Mouse (Mus musculus): Measurements from ENCODE around the gene Cir1. TPM values are rescaled to one million over a fixed set of nuclear protein-coding genes. Genes with fewer than 3 reads are reported as not detected.
A peak's percentile ranks its signal among the peaks of the same experiment; 100 is the strongest.

Gene Cir1
- polyA plus RNA-seq, 1 experiment from 2014 or later, result 23.4 TPM

- under 1% methylated on average over 48 of the region's 55 CpGs for WGBS
- Histone ChIP-seq H3K27ac (ENCODE audit: low read depth, low read length) (peak overlapping the region; percentile 87), H3K9me3 (replicated peaks; ENCODE audit: control insufficient read depth, low read length) (no peaks in the 10 kb centered on the region), H3K36me3 (ENCODE audit: control insufficient read depth, insufficient read depth, low read length) (peaks cover 13% of the 10 kb centered on the region; the same call in 1 of the 2 replicates), H3K4me2 (ENCODE audit: low read length) (peak overlapping the region; percentile 56), H3K27me3 (replicated peaks; ENCODE audit: control insufficient read depth, insufficient read depth, low read length) (peaks cover 52% of the 10 kb centered on the region), H3K9ac (ENCODE audit: low read length) (peak overlapping the region; percentile 77), H3K4me1 (ENCODE audit: control insufficient read depth, insufficient read depth, low read length) (peaks cover 10% of the 10 kb centered on the region), H3K4me3 (ENCODE audit: low read depth, low read length) (peak overlapping the region; percentile 51)
- DNase-seq (ENCODE audit: low spot score), result peak; percentile 38
- no peak for ATAC-seq
Observed at GRCm38 (mm10) chr2:73272351-73273248, 39.9 kb downstream of the Cir1 start.

GRCm38 (mm10) chr2:73271459-73272161 lies 40.9 kb downstream of the Cir1 start, which contains the start of gene Sp9:
Gene Sp9 (plus strand): TSS chr2:73271925.
- H3K4me2 ChIP-seq (ENCODE audit: low read length), result peak within 1 kb of the TSS; percentile 56
- H3K4me1 ChIP-seq (ENCODE audit: control insufficient read depth, insufficient read depth, low read length), result peaks cover 8% of the 10 kb centered on the region
- peaks cover 47% of the 10 kb centered on the region for H3K27me3 ChIP-seq (replicated peaks; ENCODE audit: control insufficient read depth, insufficient read depth, low read length)
- H3K9me3 ChIP-seq (replicated peaks; ENCODE audit: control insufficient read depth, low read length), result no peaks in the 10 kb centered on the region
- H3K27ac ChIP-seq (ENCODE audit: low read depth, low read length), result peak within 1 kb of the TSS; percentile 87
- H3K9ac ChIP-seq (ENCODE audit: low read length), result peak within 1 kb of the TSS; percentile 77
- WGBS, result under 1% methylated on average over 48 of the region's 48 CpGs
- H3K4me3 ChIP-seq (ENCODE audit: low read depth, low read length), result peak within 1 kb of the TSS; percentile 51
- peaks cover 13% of the 10 kb centered on the region; the same call in 1 of the 2 replicates for H3K36me3 ChIP-seq (ENCODE audit: control insufficient read depth, insufficient read depth, low read length)
- peak; percentile 91 for ATAC-seq
- peak; percentile 95 for DNase-seq (ENCODE audit: low spot score)

- ATAC-seq, result no peak
- WGBS, result under 1% methylated on average over 38 of the region's 38 CpGs
- peaks cover 8% of the 10 kb centered on the region for H3K4me1 ChIP-seq (ENCODE audit: control insufficient read depth, insufficient read depth, low read length)
- peak; percentile 58 for DNase-seq (ENCODE audit: low spot score)
- H3K9ac ChIP-seq (ENCODE audit: low read length), result peak overlapping the region; percentile 46; the same call in 1 of the 2 replicates
- peak overlapping the region; percentile 59 for H3K27ac ChIP-seq (ENCODE audit: low read depth, low read length)
- peak overlapping the region; percentile 56 for H3K4me2 ChIP-seq (ENCODE audit: low read length)
- no peaks in the 10 kb centered on the region for H3K9me3 ChIP-seq (replicated peaks; ENCODE audit: control insufficient read depth, low read length)
- peak overlapping the region; percentile 51 for H3K4me3 ChIP-seq (ENCODE audit: low read depth, low read length)
- peaks cover 53% of the 10 kb centered on the region for H3K27me3 ChIP-seq (replicated peaks; ENCODE audit: control insufficient read depth, insufficient read depth, low read length)
- peaks cover 13% of the 10 kb centered on the region; the same call in 1 of the 2 replicates for H3K36me3 ChIP-seq (ENCODE audit: control insufficient read depth, insufficient read depth, low read length)
Observed at GRCm38 (mm10) chr2:73270593-73271458, 41.7 kb downstream of the Cir1 start.

- WGBS, result 2% methylated on average over 14 of the region's 14 CpGs
- Histone ChIP-seq H3K9ac (ENCODE audit: low read length) (peak overlapping the region; percentile 46; the same call in 1 of the 2 replicates), H3K4me3 (ENCODE audit: low read depth, low read length) (peak overlapping the region; percentile 51), H3K27me3 (replicated peaks; ENCODE audit: control insufficient read depth, insufficient read depth, low read length) (peaks cover 60% of the 10 kb centered on the region), H3K27ac (ENCODE audit: low read depth, low read length) (peak overlapping the region; percentile 59; the same call in 1 of the 2 replicates), H3K4me1 (ENCODE audit: control insufficient read depth, insufficient read depth, low read length) (peaks cover 8% of the 10 kb centered on the region), H3K9me3 (replicated peaks; ENCODE audit: control insufficient read depth, low read length) (no peaks in the 10 kb centered on the region), H3K4me2 (ENCODE audit: low read length) (peak overlapping the region; percentile 56), H3K36me3 (ENCODE audit: control insufficient read depth, insufficient read depth, low read length) (peaks cover 13% of the 10 kb centered on the region; the same call in 1 of the 2 replicates)
- DNase-seq (ENCODE audit: low spot score) (no peak), ATAC-seq (no peak)
Observed at GRCm38 (mm10) chr2:73270071-73270592, 42.4 kb downstream of the Cir1 start.

GRCm38 (mm10) chr2:73269666-73270065 lies 42.8 kb downstream of the Cir1 start:
- Histone ChIP-seq H3K27me3 (replicated peaks; ENCODE audit: control insufficient read depth, insufficient read depth, low read length) (peaks cover 63% of the 10 kb centered on the region), H3K4me2 (ENCODE audit: low read length) (peak overlapping the region; percentile 56), H3K27ac (ENCODE audit: low read depth, low read length) (peak overlapping the region; percentile 41; the same call in 1 of the 2 replicates), H3K4me1 (ENCODE audit: control insufficient read depth, insufficient read depth, low read length) (peaks cover 8% of the 10 kb centered on the region), H3K9ac (ENCODE audit: low read length) (no peak overlapping the region; the same call in 1 of the 2 replicates), H3K9me3 (replicated peaks; ENCODE audit: control insufficient read depth, low read length) (no peaks in the 10 kb centered on the region), H3K36me3 (ENCODE audit: control insufficient read depth, insufficient read depth, low read length) (peaks cover 13% of the 10 kb centered on the region; the same call in 1 of the 2 replicates), H3K4me3 (ENCODE audit: low read depth, low read length) (no peak overlapping the region)
- ATAC-seq, result no peak
- WGBS, result 0% methylated on average over 16 of the region's 17 CpGs
- peak; percentile 28 for DNase-seq (ENCODE audit: low spot score)

GRCm38 (mm10) chr2:73268836-73269395 lies 43.6 kb downstream of the Cir1 start:
- peak overlapping the region; percentile 56; the same call in 1 of the 2 replicates for H3K4me2 ChIP-seq (ENCODE audit: low read length)
- no peaks in the 10 kb centered on the region for H3K9me3 ChIP-seq (replicated peaks; ENCODE audit: control insufficient read depth, low read length)
- ATAC-seq, result peak; percentile 28
- H3K27ac ChIP-seq (ENCODE audit: low read depth, low read length), result no peak overlapping the region
- no peak overlapping the region for H3K9ac ChIP-seq (ENCODE audit: low read length)
- H3K4me3 ChIP-seq (ENCODE audit: low read depth, low read length), result no peak overlapping the region
- DNase-seq (ENCODE audit: low spot score), result peak; percentile 78
- WGBS, result 3% methylated on average over 8 of the region's 8 CpGs
- peaks cover 8% of the 10 kb centered on the region; the same call in 1 of the 2 replicates for H3K36me3 ChIP-seq (ENCODE audit: control insufficient read depth, insufficient read depth, low read length)
- peaks cover 63% of the 10 kb centered on the region for H3K27me3 ChIP-seq (replicated peaks; ENCODE audit: control insufficient read depth, insufficient read depth, low read length)
- H3K4me1 ChIP-seq (ENCODE audit: control insufficient read depth, insufficient read depth, low read length), result peaks cover 11% of the 10 kb centered on the region

- DNase-seq (ENCODE audit: low spot score), result peak; percentile 52
- Histone ChIP-seq H3K36me3 (ENCODE audit: control insufficient read depth, insufficient read depth, low read length) (peaks cover 3% of the 10 kb centered on the region; the same call in 1 of the 2 replicates), H3K9ac (ENCODE audit: low read length) (no peak overlapping the region), H3K27me3 (replicated peaks; ENCODE audit: control insufficient read depth, insufficient read depth, low read length) (peaks cover 63% of the 10 kb centered on the region), H3K4me1 (ENCODE audit: control insufficient read depth, insufficient read depth, low read length) (peaks cover 14% of the 10 kb centered on the region), H3K9me3 (replicated peaks; ENCODE audit: control insufficient read depth, low read length) (no peaks in the 10 kb centered on the region), H3K4me2 (ENCODE audit: low read length) (peak overlapping the region; percentile 29), H3K4me3 (ENCODE audit: low read depth, low read length) (peak overlapping the region; percentile 13; the same call in 1 of the 2 replicates), H3K27ac (ENCODE audit: low read depth, low read length) (peak overlapping the region; percentile 63; the same call in 1 of the 2 replicates)
- WGBS, result 2% methylated on average over 12 of the region's 12 CpGs
- no peak for ATAC-seq
Observed at GRCm38 (mm10) chr2:73268281-73268680, 44.2 kb downstream of the Cir1 start.
